In genomic region chr9:67832046-67832605, GRCm38 (mm10) we compare ENCODE assay signal across 8 mouse cellular contexts. TPM values are rescaled to one million over a fixed set of nuclear protein-coding genes. Genes with fewer than 3 reads are reported as not detected.
DNase-seq lines count a peak whose midpoint lies in the region; ATAC-seq and TF ChIP-seq lines count a peak whose summit lies in the region.

TSS of gene C2cd4a (minus strand) at chr9:67832330.

- H3K4me3 ChIP-seq in ES-Bruce4 (ENCODE audit: low read depth, low read length), result peak within 1 kb of the TSS; percentile 55
- H3K4me3 ChIP-seq in forebrain, postnatal 0 days (ENCODE audit: low read depth, low read length), result peak within 1 kb of the TSS; percentile 56
- peak within 1 kb of the TSS; percentile 38; the same call in 1 of the 2 replicates for H3K4me3 ChIP-seq in kidney, adult 2 months (ENCODE audit: insufficient read depth, low read depth, low read length)

- TF ChIP-seq CTCF in ES-Bruce4 (IDR thresholded peaks at IDR 0.05; ENCODE audit: low read depth, low read length), result no peak
- no peak for TF ChIP-seq CTCF in forebrain, postnatal 0 days (IDR thresholded peaks at IDR 0.05; ENCODE audit: low read depth)
- TF ChIP-seq CTCF in kidney, adult 2 months (conservative IDR thresholded peaks at IDR 0.05; ENCODE audit: insufficient read depth, insufficient read length, low read depth, low read length), result no peak

- H3K27me3 ChIP-seq in ES-Bruce4 (ENCODE audit: control insufficient read depth, insufficient read depth, low read length, poor library complexity, severe bottlenecking), result no peaks in the 10 kb centered on the region; the same call in 1 of the 2 replicates
- peaks cover 15% of the 10 kb centered on the region for H3K27me3 ChIP-seq in forebrain, postnatal 0 days (ENCODE audit: insufficient read depth, low read length)
- no peaks in the 10 kb centered on the region; the same call in 1 of the 2 replicates for H3K27me3 ChIP-seq in kidney, adult 2 months (replicated peaks; ENCODE audit: control insufficient read depth, insufficient read depth, low read length)

- H3K4me2 ChIP-seq in forebrain, postnatal 0 days (ENCODE audit: low read depth), result peak within 1 kb of the TSS; percentile 74

- no peaks in the 10 kb centered on the region for H3K36me3 ChIP-seq in ES-Bruce4 (ENCODE audit: control insufficient read depth, insufficient read depth, low read length, poor library complexity, severe bottlenecking)
- no peaks in the 10 kb centered on the region for H3K36me3 ChIP-seq in forebrain, postnatal 0 days (ENCODE audit: insufficient read depth)
- no peaks in the 10 kb centered on the region for H3K36me3 ChIP-seq in kidney, adult 2 months (ENCODE audit: control insufficient read depth, insufficient read depth, low read length)

- no peak for TF ChIP-seq EP300 in ES-Bruce4 (IDR thresholded peaks at IDR 0.05; ENCODE audit: insufficient read depth, low read depth, low read length)

- H3K4me1 ChIP-seq in ES-Bruce4 (ENCODE audit: control insufficient read depth, insufficient read depth, low read length), result no peaks in the 10 kb centered on the region
- H3K4me1 ChIP-seq in forebrain, postnatal 0 days (ENCODE audit: insufficient read depth), result no peaks in the 10 kb centered on the region
- no peaks in the 10 kb centered on the region; the same call in 1 of the 2 replicates for H3K4me1 ChIP-seq in kidney, adult 2 months (ENCODE audit: control insufficient read depth, insufficient read depth, low read length)

- no peak within 1 kb of the TSS for H3K27ac ChIP-seq in ES-Bruce4 (ENCODE audit: insufficient read depth, low read length)
- no peak within 1 kb of the TSS for H3K27ac ChIP-seq in forebrain, postnatal 0 days (ENCODE audit: low read depth, low read length)
- no peak within 1 kb of the TSS for H3K27ac ChIP-seq in kidney, adult 2 months (ENCODE audit: insufficient read depth, low read depth, low read length)

- 5% methylated on average over 20 of the region's 20 CpGs for whole genome bisulfite sequencing in forebrain, postnatal 0 days
- WGBS in kidney, adult 2 months, result 3% methylated on average over 20 of the region's 20 CpGs

- no peaks in the 10 kb centered on the region for H3K9me3 ChIP-seq in ES-Bruce4 (replicated peaks; ENCODE audit: control insufficient read depth, insufficient read depth, low read length, poor library complexity, severe bottlenecking)
- no peaks in the 10 kb centered on the region for H3K9me3 ChIP-seq in forebrain, postnatal 0 days (ENCODE audit: low read length)

- DNase-seq in NIH3T3 (ENCODE audit: low read depth), result peak; percentile 21
- peak; percentile 16 for DNase-seq in forebrain, postnatal 0 days
- peak; percentile 30 for DNase-seq in kidney, adult 2 months
- DNase-seq in lung, postnatal 36 days, result peak; percentile 32
- DNase-seq in frontal cortex, postnatal 36 days (ENCODE audit: low spot score in 2 of 2), result no peak
- DNase-seq in urinary bladder, adult 2 months (ENCODE audit: low spot score), result no peak

- no peak for ATAC-seq in forebrain, postnatal 0 days
- no peak for ATAC-seq in megakaryocyte-erythroid progenitor cell, adult 5-6 weeks (replicated peaks; ENCODE audit: low FRiP score, low TSS enrichment, poor library complexity, severe bottlenecking)

- H3K9ac ChIP-seq in ES-Bruce4 (ENCODE audit: low read depth, poor library complexity, severe bottlenecking), result peak within 1 kb of the TSS; percentile 59
- peak within 1 kb of the TSS; percentile 52 for H3K9ac ChIP-seq in forebrain, postnatal 0 days

- no peak for TF ChIP-seq POLR2A in ES-Bruce4 (IDR thresholded peaks at IDR 0.05; ENCODE audit: insufficient read depth, low read length)
- no peak for TF ChIP-seq POLR2A in kidney, adult 2 months (IDR thresholded peaks at IDR 0.05; ENCODE audit: low read depth, low read length)

RNA-seq across cellular contexts. Expression of gene C2cd4a, which starts in this region (rescaled TPM):
- polyA plus RNA-seq in ES-Bruce4 (2011; ENCODE audit: insufficient read depth, insufficient read length, low read depth, missing spikeins), result not detected in 2 replicates
- 0.14 and 0.15 TPM in 2 replicates for total RNA-seq in forebrain, postnatal 0 days (2014; rRNA removed)
- polyA plus RNA-seq in forebrain, postnatal 0 days (2015; fragmentation: Nextera tagmentation; extraction: Ambion mirVana), result 0.33 and 0.46 TPM in 2 replicates
- polyA plus RNA-seq in kidney, adult 2 months (2012; rRNA removed), result 0.33 and 0.41 TPM in 2 replicates
- total RNA-seq in megakaryocyte-erythroid progenitor cell, adult 5-6 weeks (2014; fragmentation: Nextera tagmentation), result not detected in 2 replicates
- total RNA-seq in megakaryocyte-erythroid progenitor cell, adult 5-6 weeks (2017), result not detected in 2 replicates
- polyA plus RNA-seq in urinary bladder, adult 2 months (2012; rRNA removed), result 0.48 and 0.59 TPM in 2 replicates

Comparison
In these comparisons a context has a peak if more than half of its experiments do, and no peak if none do; other contexts are left out.
1. Peak in DNase-seq, H3K4me3 ChIP-seq, H3K9ac ChIP-seq and H3K4me2 ChIP-seq in forebrain, postnatal 0 days; RNA of the gene not detected or under 1 TPM.
2. Peak in DNase-seq and H3K4me3 ChIP-seq in kidney, adult 2 months; RNA of the gene not detected or under 1 TPM.
3. DNase-seq: peak in NIH3T3 (single experiment) and lung, postnatal 36 days (single experiment); none in frontal cortex, postnatal 36 days (0 of 2) and urinary bladder, adult 2 months (single experiment).
4. Peak in every context shown above with its lines, with median percentiles within 50 percentile points of each other: H3K4me3 ChIP-seq.